Mouse (Mus musculus) layer of hippocampus, adult 6 months (tissue): ENCODE results near the gene B230219D22Rik. TPM values are rescaled to one million over a fixed set of nuclear protein-coding genes. Genes with fewer than 3 reads are reported as not detected.

Experiments
- long read RNA-seq, 2 experiments: library from polyadenylated mRNA; unstranded; transcript quantifications; one replicate each; pipeline ENCODE4 v2.0.0; 2019 to 2020
- polyA plus RNA-seq: library from polyadenylated mRNA; unstranded; fragments of <200 nt; fragmentation: Nextera tagmentation; gene quantifications from 2 replicates; pipeline ENCODE4 v1.2.3, GENCODE M21; 2021

The B230219D22Rik gene
- 43.8 and 44.3 TPM in 2 replicates for polyA plus RNA-seq
- long read RNA-seq, experiment 1, full-length matches to known transcripts = 131 of 163 reads
- long read RNA-seq, experiment 1, partial matches to known transcripts = 5 of 163 reads
- long read RNA-seq, experiment 1, other reads (novel, unspliced or antisense) = 27 of 163 reads
- long read RNA-seq, experiment 2, full-length matches to known transcripts = 303 of 339 reads
- long read RNA-seq, experiment 2, partial matches to known transcripts = 29 of 339 reads
- long read RNA-seq, experiment 2, other reads (novel, unspliced or antisense) = 7 of 339 reads

DNA sequence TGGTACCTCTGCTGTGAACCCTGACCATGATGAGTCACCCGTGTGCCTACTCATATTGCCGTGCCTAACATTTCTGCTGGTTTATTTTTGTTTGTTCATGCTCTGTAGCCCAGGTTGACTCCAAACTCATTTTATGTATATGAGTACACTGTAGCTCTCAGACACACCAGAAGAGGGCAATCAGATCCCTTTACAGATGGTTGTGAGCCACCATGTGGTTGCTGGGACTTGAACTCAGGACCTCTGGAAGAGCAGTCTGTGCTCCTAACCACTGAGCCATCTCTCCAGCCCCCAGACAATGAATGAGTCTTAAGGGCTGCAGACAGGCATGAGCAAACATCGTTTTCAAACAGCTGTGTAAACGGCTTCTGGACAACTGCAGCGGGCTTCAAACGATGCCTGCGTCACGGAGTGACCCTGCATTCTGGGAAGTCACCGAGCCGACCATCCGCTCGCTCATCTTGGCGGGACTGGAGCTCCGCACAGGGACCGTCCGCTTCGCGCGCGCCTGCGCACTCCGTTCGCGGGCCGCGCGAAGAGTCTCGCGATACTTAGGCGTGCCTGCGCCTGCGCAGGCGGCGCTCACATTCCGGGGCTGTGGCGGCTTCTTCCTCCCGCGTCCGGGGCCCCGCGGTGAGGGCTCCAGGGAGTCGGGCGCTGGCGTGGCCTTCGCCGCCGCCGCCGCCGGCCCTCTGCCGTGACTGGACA, at the start of gene B230219D22Rik:
B230219D22Rik (plus strand) TSS at position 590 of the 708 bp plus-strand sequence.

DNA sequence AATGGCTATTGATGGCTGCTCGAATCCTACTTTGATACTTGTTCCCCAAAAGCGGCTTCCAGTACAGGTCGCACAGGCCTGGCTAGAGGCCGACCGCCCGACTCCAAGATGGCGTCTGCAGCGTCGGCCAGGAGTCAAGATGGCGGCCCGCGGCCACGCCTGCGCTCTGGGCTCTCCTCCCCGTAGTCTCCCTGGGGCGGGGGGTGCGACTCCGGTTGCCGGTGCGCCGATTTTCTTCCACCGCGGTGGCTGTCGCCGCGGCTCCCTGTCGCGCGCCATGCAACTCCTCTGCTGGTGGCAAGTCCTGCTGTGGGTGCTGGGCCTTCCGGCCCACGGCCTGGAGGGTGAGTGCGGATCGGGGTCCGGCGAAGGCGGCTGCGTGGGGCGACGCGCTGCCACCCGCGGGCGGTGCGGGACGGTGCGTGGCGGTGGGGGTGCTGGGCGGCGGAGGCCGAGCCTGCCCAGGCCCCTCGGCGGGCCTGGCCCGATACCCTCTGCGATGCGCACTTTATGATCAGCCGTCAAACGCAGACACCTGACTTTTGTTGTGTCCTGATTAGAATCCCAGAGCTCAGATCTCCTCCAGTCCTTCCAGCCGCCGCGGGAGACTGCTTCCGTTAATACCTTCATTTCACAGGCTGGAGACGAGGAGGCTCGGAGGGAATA, 21.7 kb downstream of the B230219D22Rik start, which contains the start of gene Txndc15:
Txndc15 (plus strand) TSS at position 150 of the 666 bp plus-strand sequence.

DNA sequence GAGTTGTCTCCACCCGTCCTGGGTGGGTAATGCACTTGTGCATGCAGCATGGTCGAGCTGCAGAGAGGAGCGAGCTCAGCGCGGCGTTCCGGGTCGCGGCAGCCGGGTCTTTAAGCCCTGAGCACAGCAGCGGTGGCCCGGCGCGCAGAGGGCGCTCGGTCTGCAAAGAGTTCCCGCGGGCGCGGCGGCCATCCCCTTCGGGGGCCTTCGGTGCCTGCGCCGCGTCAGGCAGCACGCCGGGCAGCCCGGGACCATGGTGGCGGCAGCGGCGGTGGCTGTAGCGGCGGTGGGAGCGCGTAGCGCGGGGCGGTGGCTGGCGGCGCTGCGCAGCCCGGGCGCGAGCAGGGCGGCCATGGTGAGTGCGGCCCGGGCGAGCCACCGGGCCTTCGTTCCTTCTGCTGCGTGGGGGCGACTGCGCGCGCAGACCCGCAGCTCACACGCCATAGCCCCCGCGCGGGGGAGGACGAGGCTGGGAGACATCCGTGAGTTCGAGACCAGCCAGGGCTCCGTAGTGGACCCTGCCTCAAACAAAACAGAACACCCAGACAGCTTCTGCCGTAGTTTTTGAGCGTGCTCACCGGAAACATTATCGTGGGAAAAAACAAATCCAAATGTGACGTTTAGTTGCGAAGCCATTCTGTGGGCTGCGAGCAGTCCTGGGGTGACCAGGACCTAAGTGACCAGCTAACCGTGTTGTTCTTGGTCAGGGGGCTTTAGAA, 34.4 kb downstream of the B230219D22Rik start, which contains the start of gene Pcbd2:
Pcbd2 (plus strand) TSS at position 249 of the 719 bp plus-strand sequence.

Other genes starting within 250 kb of the B230219D22Rik start
- gene Grk6, start 248.1 kb upstream of the B230219D22Rik start, polyA plus RNA-seq = 4.7 and 5.0 TPM in 2 replicates
- 10.1 and 19.9 TPM in 2 replicates for gene Prr7, start 228.9 kb upstream of the B230219D22Rik start, polyA plus RNA-seq
- gene Dbn1, start 205.0 kb upstream of the B230219D22Rik start, polyA plus RNA-seq = 77.0 and 77.4 TPM in 2 replicates
- gene Pdlim7, start 179.4 kb upstream of the B230219D22Rik start, polyA plus RNA-seq = 72.8 and 76.0 TPM in 2 replicates
- 0.36 and 0.55 TPM in 2 replicates for gene Dok3, start 163.8 kb upstream of the B230219D22Rik start, polyA plus RNA-seq
- gene Ddx41, start 156.5 kb upstream of the B230219D22Rik start, polyA plus RNA-seq = 38.0 and 38.6 TPM in 2 replicates
- 2.9 and 3.3 TPM in 2 replicates for gene Fam193b, start 122.0 kb upstream of the B230219D22Rik start, polyA plus RNA-seq
- gene Tmed9, start 119.4 kb upstream of the B230219D22Rik start, polyA plus RNA-seq = 33.6 and 40.8 TPM in 2 replicates
- gene B4galt7, start 93.2 kb upstream of the B230219D22Rik start, polyA plus RNA-seq = 16.6 and 17.8 TPM in 2 replicates
- gene Caml, start 70.1 kb upstream of the B230219D22Rik start, polyA plus RNA-seq = 52.2 and 57.9 TPM in 2 replicates
- 11.7 and 11.8 TPM in 2 replicates for gene Ddx46, start 58.1 kb upstream of the B230219D22Rik start, polyA plus RNA-seq
- gene Txndc15, start 21.5 kb downstream of the B230219D22Rik start, polyA plus RNA-seq = 204 and 211 TPM in 2 replicates
- gene Pcbd2, start 34.2 kb downstream of the B230219D22Rik start, polyA plus RNA-seq = 72.3 and 91.3 TPM in 2 replicates
- 0.14 and 0.18 TPM in 2 replicates for gene Catsper3, start 91.4 kb downstream of the B230219D22Rik start, polyA plus RNA-seq
- not detected in 2 replicates for gene Pitx1, start 143.1 kb downstream of the B230219D22Rik start, polyA plus RNA-seq